Mouse (Mus musculus): ENCODE measurements around the gene Lpp. TPM values are rescaled to one million over a fixed set of nuclear protein-coding genes. Genes with fewer than 3 reads are reported as not detected.

The Lpp gene
- polyA plus RNA-seq, 1 experiment from 2014 or later, result 13.3 TPM

DNA sequence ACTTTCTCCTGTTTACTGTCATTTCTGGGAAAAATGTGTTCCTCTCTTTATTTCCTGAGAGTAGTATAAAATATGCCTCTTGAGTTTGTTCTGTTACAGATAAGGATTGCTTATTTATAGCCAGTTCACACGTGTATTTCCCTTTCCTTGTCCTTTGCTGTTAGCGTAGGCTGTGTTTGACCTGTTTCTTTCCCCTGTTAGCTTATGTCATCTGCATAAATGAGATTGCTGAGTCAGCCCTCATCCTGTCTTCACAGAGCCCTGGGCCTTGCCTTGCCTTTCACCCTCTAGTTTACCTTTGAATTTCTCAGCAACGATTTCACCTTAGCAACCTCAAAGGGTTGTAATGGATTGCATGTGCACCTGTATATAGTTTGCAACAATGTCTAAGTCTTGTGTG, 32.5 kb downstream of the Lpp start:
- H3K4me2 ChIP-seq, result no peak overlapping the region
- H3K9ac ChIP-seq, result no peak overlapping the region
- no peak overlapping the region for H3K4me3 ChIP-seq
- no peak overlapping the region for H3K27ac ChIP-seq (replicated peaks)
- peaks cover 20% of the 10 kb centered on the region for H3K4me1 ChIP-seq (replicated peaks)
- ATAC-seq (ENCODE audit: low read depth), result no peak
- no peaks in the 10 kb centered on the region for H3K27me3 ChIP-seq
- H3K36me3 ChIP-seq, result no peaks in the 10 kb centered on the region
- 71% methylated on average over 3 of the region's 3 CpGs for WGBS
- H3K9me3 ChIP-seq, result no peaks in the 10 kb centered on the region

GRCm38 (mm10) chr16:24427606-24428005, 34.3 kb downstream of the Lpp start:
- WGBS, result 89% methylated on average over 3 of the region's 3 CpGs
- Histone ChIP-seq H3K4me1 (replicated peaks) (0 out of 2 replicates have a peak, but pooled peaks cover 10% of the 10 kb centered on the region), H3K4me2 (no peak overlapping the region), H3K27ac (replicated peaks) (no peak overlapping the region), H3K36me3 (no peaks in the 10 kb centered on the region), H3K9ac (no peak overlapping the region), H3K27me3 (no peaks in the 10 kb centered on the region), H3K9me3 (no peaks in the 10 kb centered on the region), H3K4me3 (no peak overlapping the region)
- ATAC-seq (ENCODE audit: low read depth), result no peak

- Histone ChIP-seq H3K36me3 (no peaks in the 10 kb centered on the region), H3K4me3 (no peak overlapping the region), H3K9me3 (no peaks in the 10 kb centered on the region), H3K27ac (replicated peaks) (no peak overlapping the region), H3K4me1 (replicated peaks) (0 out of 2 replicates have a peak, but pooled peaks cover 9% of the 10 kb centered on the region), H3K27me3 (no peaks in the 10 kb centered on the region), H3K4me2 (no peak overlapping the region), H3K9ac (no peak overlapping the region)
- ATAC-seq (ENCODE audit: low read depth), result no peak
- 84% methylated on average over 4 of the region's 4 CpGs for WGBS
Measured at GRCm38 (mm10) chr16:24428055-24428454, 34.7 kb downstream of the Lpp start.

DNA sequence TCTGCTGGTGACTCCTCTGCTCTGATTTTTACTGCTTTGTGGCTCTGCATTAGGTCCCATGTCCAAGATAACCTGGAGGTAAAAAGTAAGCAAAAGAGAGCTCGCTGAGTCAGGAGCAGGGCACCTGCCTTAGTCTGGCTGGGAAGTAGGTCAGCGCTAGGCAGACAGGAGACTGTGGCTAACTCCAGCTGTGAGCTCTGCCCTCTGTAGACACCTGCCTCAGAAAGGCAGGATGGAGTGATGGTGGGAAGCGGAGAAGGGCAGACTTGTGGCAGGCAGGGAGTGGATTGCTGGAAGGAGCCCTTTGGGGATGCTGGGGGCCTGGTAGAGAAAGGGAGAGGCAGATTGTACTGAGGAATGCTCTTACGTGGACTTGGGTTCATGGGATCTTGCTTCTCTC, 35.4 kb downstream of the Lpp start:
- H3K27ac ChIP-seq (replicated peaks), result no peak overlapping the region
- no peaks in the 10 kb centered on the region for H3K36me3 ChIP-seq
- no peak for ATAC-seq (ENCODE audit: low read depth)
- H3K9me3 ChIP-seq, result no peaks in the 10 kb centered on the region
- no peak overlapping the region for H3K4me3 ChIP-seq
- 83% methylated on average over 4 of the region's 4 CpGs for WGBS
- peaks cover 8% of the 10 kb centered on the region for H3K4me1 ChIP-seq (replicated peaks)
- H3K9ac ChIP-seq, result no peak overlapping the region
- no peaks in the 10 kb centered on the region for H3K27me3 ChIP-seq
- no peak overlapping the region for H3K4me2 ChIP-seq

- WGBS, result 74% methylated on average over 5 of the region's 5 CpGs
- H3K9me3 ChIP-seq, result no peaks in the 10 kb centered on the region
- no peaks in the 10 kb centered on the region for H3K27me3 ChIP-seq
- H3K4me2 ChIP-seq, result no peak overlapping the region
- no peak overlapping the region for H3K27ac ChIP-seq (replicated peaks)
- no peak for ATAC-seq (ENCODE audit: low read depth)
- H3K36me3 ChIP-seq, result no peaks in the 10 kb centered on the region
- H3K4me1 ChIP-seq (replicated peaks), result peaks cover 16% of the 10 kb centered on the region
- H3K4me3 ChIP-seq, result no peak overlapping the region
- H3K9ac ChIP-seq, result no peak overlapping the region
Measured at GRCm38 (mm10) chr16:24429691-24430090, 36.4 kb downstream of the Lpp start.

- H3K4me2 ChIP-seq, result no peak overlapping the region
- H3K27ac ChIP-seq (replicated peaks), result no peak overlapping the region
- no peaks in the 10 kb centered on the region for H3K36me3 ChIP-seq
- H3K9me3 ChIP-seq, result no peaks in the 10 kb centered on the region
- WGBS, result 85% methylated on average over 1 of the region's 1 CpGs
- no peak for ATAC-seq (ENCODE audit: low read depth)
- H3K4me1 ChIP-seq (replicated peaks), result peaks cover 27% of the 10 kb centered on the region
- H3K9ac ChIP-seq, result no peak overlapping the region
- no peaks in the 10 kb centered on the region for H3K27me3 ChIP-seq
- no peak overlapping the region for H3K4me3 ChIP-seq
Measured at GRCm38 (mm10) chr16:24431808-24432207, 38.5 kb downstream of the Lpp start.

GRCm38 (mm10) chr16:24433563-24433962, 40.3 kb downstream of the Lpp start:
- H3K9me3 ChIP-seq, result no peaks in the 10 kb centered on the region
- H3K4me3 ChIP-seq, result no peak overlapping the region
- no peaks in the 10 kb centered on the region for H3K36me3 ChIP-seq
- H3K4me1 ChIP-seq (replicated peaks), result peaks cover 35% of the 10 kb centered on the region
- no peaks in the 10 kb centered on the region for H3K27me3 ChIP-seq
- WGBS, result 32% methylated on average over 7 of the region's 7 CpGs
- H3K4me2 ChIP-seq, result no peak overlapping the region
- no peak for ATAC-seq (ENCODE audit: low read depth)
- no peak overlapping the region for H3K9ac ChIP-seq
- H3K27ac ChIP-seq (replicated peaks), result no peak overlapping the region

DNA sequence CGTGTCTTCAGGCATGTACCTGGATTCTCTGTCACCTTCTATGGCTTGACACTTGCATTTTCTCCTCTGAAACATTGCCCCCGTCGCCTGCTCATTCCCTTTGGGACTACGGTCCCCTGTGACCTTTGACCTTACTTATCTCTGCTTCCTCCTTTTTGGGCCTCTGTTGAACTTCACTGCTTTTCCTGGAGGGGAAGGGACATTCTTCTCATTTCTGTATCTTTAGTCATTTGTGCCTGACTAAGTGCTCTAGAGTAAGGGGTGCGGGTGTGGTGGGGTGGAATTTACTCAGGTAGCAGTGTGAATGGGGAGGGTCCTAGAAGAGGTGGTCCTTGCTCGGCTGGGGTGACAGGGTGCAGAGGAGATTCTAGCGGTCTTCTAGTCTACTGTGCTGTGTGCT, 40.7 kb downstream of the Lpp start:
- Histone ChIP-seq H3K9ac (no peak overlapping the region), H3K27ac (replicated peaks) (peak overlapping the region; percentile 47), H3K27me3 (no peaks in the 10 kb centered on the region), H3K9me3 (no peaks in the 10 kb centered on the region), H3K4me2 (no peak overlapping the region), H3K4me3 (no peak overlapping the region), H3K4me1 (replicated peaks) (peaks cover 35% of the 10 kb centered on the region), H3K36me3 (no peaks in the 10 kb centered on the region)
- no peak for ATAC-seq (ENCODE audit: low read depth)
- WGBS, result 77% methylated on average over 7 of the region's 7 CpGs

DNA sequence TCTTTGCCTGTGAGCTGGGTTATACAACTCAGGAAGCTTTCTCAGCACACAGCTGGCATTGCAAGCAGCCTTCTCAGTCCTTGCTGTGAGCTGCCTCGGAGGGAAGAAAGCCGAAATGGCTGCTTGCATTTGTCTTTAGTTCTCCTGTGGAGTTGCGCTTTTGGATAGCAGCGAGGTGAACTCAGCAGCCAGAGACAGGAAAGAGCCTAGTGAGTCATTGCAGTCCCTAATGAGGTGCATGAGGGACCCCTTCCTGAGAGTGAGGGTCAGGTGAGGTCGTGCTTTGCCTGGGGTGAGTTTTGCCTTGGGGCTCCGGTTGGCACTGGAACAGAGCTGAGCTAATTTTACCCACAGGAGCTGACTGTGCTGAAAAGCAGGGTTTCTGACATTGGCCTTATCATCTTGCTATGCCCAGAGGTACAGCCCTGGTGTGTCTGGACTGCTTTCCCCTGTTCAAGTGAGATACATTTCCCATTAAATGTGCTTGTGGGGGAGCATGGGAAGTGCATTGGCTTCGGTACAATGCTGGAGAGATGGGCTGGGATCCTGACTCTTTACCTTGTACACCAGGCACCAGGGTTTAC, 41.3 kb downstream of the Lpp start:
- no peak overlapping the region for H3K4me2 ChIP-seq

DNA sequence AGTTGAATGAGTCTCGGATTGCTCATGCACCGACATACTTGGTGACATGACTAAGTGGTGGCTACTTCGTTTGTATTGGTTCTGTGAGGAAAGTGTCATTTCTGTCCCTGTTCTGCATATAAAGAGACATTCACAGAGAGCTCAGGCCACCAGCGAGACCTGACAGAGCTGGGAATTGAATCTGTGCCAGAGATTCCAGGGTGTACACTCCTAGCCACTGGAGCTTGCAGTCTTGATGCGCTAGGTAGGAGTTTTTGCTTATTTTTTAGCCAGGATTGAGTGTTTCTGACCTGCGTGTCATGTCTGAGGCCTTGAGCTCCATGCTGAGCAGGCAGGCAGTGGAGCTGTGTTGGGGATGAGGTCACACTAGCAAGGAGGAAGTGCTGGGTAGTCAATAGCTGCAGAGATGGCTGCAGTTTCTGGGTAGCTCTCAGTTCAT, 41.8 kb downstream of the Lpp start:
- Histone ChIP-seq H3K27ac (replicated peaks) (peak overlapping the region; percentile 47; the same call in 1 of the 2 replicates), H3K27me3 (no peaks in the 10 kb centered on the region), H3K4me3 (no peak overlapping the region), H3K4me1 (replicated peaks) (peaks cover 35% of the 10 kb centered on the region), H3K9me3 (no peaks in the 10 kb centered on the region), H3K36me3 (no peaks in the 10 kb centered on the region), H3K4me2 (no peak overlapping the region), H3K9ac (no peak overlapping the region)
- 60% methylated on average over 6 of the region's 6 CpGs for WGBS
- no peak; the same call in 1 of the 2 replicates for ATAC-seq (ENCODE audit: low read depth)

More for the DNA sequence above, 41.3 kb downstream of the Lpp start:
- 47% methylated on average over 7 of the region's 7 CpGs for WGBS
- Histone ChIP-seq H3K27ac (replicated peaks) (peak overlapping the region; percentile 47), H3K4me3 (no peak overlapping the region), H3K36me3 (no peaks in the 10 kb centered on the region), H3K9me3 (no peaks in the 10 kb centered on the region), H3K9ac (no peak overlapping the region), H3K4me1 (replicated peaks) (peaks cover 35% of the 10 kb centered on the region), H3K27me3 (no peaks in the 10 kb centered on the region)
- peak; percentile 27; the same call in 1 of the 2 replicates for ATAC-seq (ENCODE audit: low read depth)

GRCm38 (mm10) chr16:24438438-24438837, 45.1 kb downstream of the Lpp start:
- Histone ChIP-seq H3K9me3 (no peaks in the 10 kb centered on the region), H3K36me3 (no peaks in the 10 kb centered on the region), H3K9ac (no peak overlapping the region), H3K4me3 (no peak overlapping the region), H3K27ac (replicated peaks) (no peak overlapping the region), H3K4me2 (no peak overlapping the region), H3K27me3 (no peaks in the 10 kb centered on the region), H3K4me1 (replicated peaks) (peaks cover 51% of the 10 kb centered on the region)
- WGBS, result 79% methylated on average over 4 of the region's 4 CpGs
- no peak for ATAC-seq (ENCODE audit: low read depth)

GRCm38 (mm10) chr16:24441338-24441737, 48.0 kb downstream of the Lpp start:
- Histone ChIP-seq H3K4me3 (no peak overlapping the region), H3K4me1 (replicated peaks) (peaks cover 36% of the 10 kb centered on the region), H3K36me3 (no peaks in the 10 kb centered on the region), H3K27ac (replicated peaks) (no peak overlapping the region), H3K9me3 (no peaks in the 10 kb centered on the region), H3K9ac (no peak overlapping the region), H3K4me2 (no peak overlapping the region), H3K27me3 (no peaks in the 10 kb centered on the region)
- WGBS, result 15% methylated on average over 1 of the region's 1 CpGs
- no peak for ATAC-seq (ENCODE audit: low read depth)

DNA sequence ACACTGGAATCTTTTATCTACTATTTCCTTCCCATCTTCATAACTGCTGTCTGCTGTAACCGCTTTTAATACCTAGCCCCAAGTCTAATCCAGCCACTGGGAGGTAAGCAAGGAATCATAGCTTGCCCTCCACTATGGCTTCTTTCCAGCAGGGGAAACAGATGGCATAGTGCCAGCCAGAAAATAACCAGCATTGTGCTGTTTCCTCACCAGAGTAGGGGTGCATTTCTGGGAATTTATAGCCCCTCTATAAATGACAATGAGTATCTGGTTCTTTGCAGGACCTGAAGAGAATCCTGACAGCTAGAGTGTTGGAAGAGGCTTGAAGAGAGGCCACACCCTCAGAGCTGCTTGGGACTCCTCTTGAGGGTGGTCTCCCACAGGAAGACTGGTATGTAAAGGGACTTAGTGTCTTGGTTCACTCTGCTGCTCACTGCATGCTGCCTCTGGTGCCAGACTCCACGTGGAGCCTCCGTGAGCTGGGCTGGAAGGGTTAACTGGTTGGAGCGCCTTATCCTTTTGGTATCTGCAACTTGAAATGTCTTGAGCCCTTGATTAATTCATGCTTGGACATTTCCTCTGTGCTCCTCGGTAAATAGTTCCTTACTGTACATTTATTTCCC, 49.3 kb downstream of the Lpp start:
- Histone ChIP-seq H3K27ac (replicated peaks) (0 out of 2 replicates have a peak overlapping the region, but pooled peaks have one; percentile 29), H3K9ac (no peak overlapping the region), H3K4me1 (replicated peaks) (peaks cover 31% of the 10 kb centered on the region), H3K4me3 (no peak overlapping the region), H3K4me2 (no peak overlapping the region), H3K9me3 (no peaks in the 10 kb centered on the region), H3K36me3 (no peaks in the 10 kb centered on the region), H3K27me3 (no peaks in the 10 kb centered on the region)
- WGBS, result 61% methylated on average over 5 of the region's 5 CpGs
- ATAC-seq (ENCODE audit: low read depth), result no peak

Measured in neural tube, embryonic 13.5 days (tissue).